Mouse (Mus musculus): ENCODE results near the gene B3gnt4.
"Not testable (repeated sequence)": the region's sequence is repeated elsewhere in the genome, so short reads cannot be mapped to it uniquely, and the experiment has no call there.

The B3gnt4 gene

GRCm38 (mm10) chr5:123510160-123510559 is at the start of gene B3gnt4:
Gene B3gnt4 (plus strand): TSS chr5:123510460.
- in situ Hi-C loops (cut with MboI; ENCODE audit: unreplicated experiment in 2 of 2), result no loop called here

GRCm38 (mm10) chr5:123461420-123461819 is 48.8 kb upstream of the B3gnt4 start:
- in situ Hi-C loops (cut with MboI; ENCODE audit: unreplicated experiment in 2 of 2), result no loop called here

GRCm38 (mm10) chr5:123464638-123465037 is 45.6 kb upstream of the B3gnt4 start:
- in situ Hi-C loops (cut with MboI; ENCODE audit: unreplicated experiment in 2 of 2), result no loop called here

- in situ Hi-C loops (cut with MboI; ENCODE audit: unreplicated experiment in 2 of 2), result no loop called here
Observed at GRCm38 (mm10) chr5:123470784-123471400, 39.4 kb upstream of the B3gnt4 start.

GRCm38 (mm10) chr5:123473817-123474216 is 36.4 kb upstream of the B3gnt4 start:
- in situ Hi-C loops (cut with MboI; ENCODE audit: unreplicated experiment in 2 of 2), result no loop called here

- in situ Hi-C loops (cut with MboI; ENCODE audit: unreplicated experiment in 2 of 2), result no loop called here
Observed at GRCm38 (mm10) chr5:123487659-123488395, 22.4 kb upstream of the B3gnt4 start.

- in situ Hi-C loops (cut with MboI; ENCODE audit: unreplicated experiment in 2 of 2), result no loop called here
Observed at GRCm38 (mm10) chr5:123489112-123489785, 21.0 kb upstream of the B3gnt4 start, which contains the start of the genes Lrrc43 and Il31. Gene Lrrc43 (plus strand): TSS chr5:123489305. Gene Il31 (minus strand): TSS chr5:123489489.

GRCm38 (mm10) chr5:123489935-123490334 is 20.3 kb upstream of the B3gnt4 start:
- in situ Hi-C loops (cut with MboI; ENCODE audit: unreplicated experiment in 2 of 2), result no loop called here

GRCm38 (mm10) chr5:123499717-123500116 is 10.5 kb upstream of the B3gnt4 start:
- in situ Hi-C loops (cut with MboI; ENCODE audit: unreplicated experiment in 2 of 2), result loop anchor here (5.0 kb wide), 1 partner anchor 57 kb away; no protein-coding TSS in a partner anchor

GRCm38 (mm10) chr5:123501973-123502372 is 8.3 kb upstream of the B3gnt4 start:
- in situ Hi-C loops (cut with MboI; ENCODE audit: unreplicated experiment in 2 of 2), result no loop called here

GRCm38 (mm10) chr5:123507936-123508723 is 2.1 kb upstream of the B3gnt4 start:
- in situ Hi-C loops (cut with MboI; ENCODE audit: unreplicated experiment in 2 of 2), result no loop called here

GRCm38 (mm10) chr5:123508921-123509320 is 1.3 kb upstream of the B3gnt4 start:
- in situ Hi-C loops (cut with MboI; ENCODE audit: unreplicated experiment in 2 of 2), result no loop called here

- in situ Hi-C loops (cut with MboI; ENCODE audit: unreplicated experiment in 2 of 2), result not testable (repeated sequence)
Observed at GRCm38 (mm10) chr5:123511426-123511825, 1.2 kb downstream of the B3gnt4 start.

- in situ Hi-C loops (cut with MboI; ENCODE audit: unreplicated experiment in 2 of 2), result no loop called here
Observed at GRCm38 (mm10) chr5:123512102-123512501, 1.8 kb downstream of the B3gnt4 start.

- in situ Hi-C loops (cut with MboI; ENCODE audit: unreplicated experiment in 2 of 2), result no loop called here
Observed at GRCm38 (mm10) chr5:123514871-123515270, 4.6 kb downstream of the B3gnt4 start.

- in situ Hi-C loops (cut with MboI; ENCODE audit: unreplicated experiment in 2 of 2), result no loop called here
Observed at GRCm38 (mm10) chr5:123520666-123521065, 10.4 kb downstream of the B3gnt4 start.

GRCm38 (mm10) chr5:123521621-123522020 is 11.4 kb downstream of the B3gnt4 start:
- in situ Hi-C loops (cut with MboI; ENCODE audit: unreplicated experiment in 2 of 2), result no loop called here

- in situ Hi-C loops (cut with MboI; ENCODE audit: unreplicated experiment in 2 of 2), result no loop called here
Observed at GRCm38 (mm10) chr5:123522166-123522565, 11.9 kb downstream of the B3gnt4 start.

GRCm38 (mm10) chr5:123523692-123524392 is 13.6 kb downstream of the B3gnt4 start, which contains the start of gene Diablo:
Gene Diablo (minus strand): TSS chr5:123524176.
- in situ Hi-C loops (cut with MboI; ENCODE audit: unreplicated experiment in 2 of 2), result no loop called here

- in situ Hi-C loops (cut with MboI; ENCODE audit: unreplicated experiment in 2 of 2), result no loop called here
Observed at GRCm38 (mm10) chr5:123524393-123524750, 14.1 kb downstream of the B3gnt4 start.
